Mouse (Mus musculus) midbrain, embryonic 11.5 days (tissue): Measurements from ENCODE around the gene Ppp4r2. TPM values are rescaled to one million over a fixed set of nuclear protein-coding genes. Genes with fewer than 3 reads are reported as not detected.
A peak's percentile ranks its signal among the peaks of the same experiment; 100 is the strongest.

Experiments
- ATAC-seq: fragments of 200-750 bp; cut with Nextera tagmentation; 2 replicates; pipeline ENCODE4 v1.8.0; 2017; ENCODE audit warnings: moderate TSS enrichment, moderate library complexity; ENCODE audit not compliant: low FRiP score
- DNase-seq: peaks from one replicate; pipeline ENCODE4 v3.0.0; 2015; ENCODE audit warnings: low spot score; ENCODE audit errors: missing footprints
- H3K27ac ChIP-seq: fragments of 300-500 bp; sonication (generic); 2 replicates; pipeline ENCODE4 v1.5.1; 2014; ENCODE audit warnings: low read depth, low read length
- H3K27me3 ChIP-seq: fragments of 300-500 bp; sonication (generic); 2 replicates; pipeline ENCODE4 v1.6.1; 2014; ENCODE audit warnings: mild to moderate bottlenecking, low read length, moderate library complexity, mixed read lengths; ENCODE audit not compliant: control insufficient read depth, insufficient read depth
- H3K36me3 ChIP-seq: fragments of 300-500 bp; sonication (generic); 2 replicates; pipeline ENCODE4 v1.6.1; 2014; ENCODE audit warnings: mild to moderate bottlenecking, low read length, moderate library complexity, mixed read lengths; ENCODE audit not compliant: control insufficient read depth, insufficient read depth
- H3K4me1 ChIP-seq: fragments of 300-500 bp; sonication (generic); 2 replicates; pipeline ENCODE4 v1.6.1; 2014; ENCODE audit warnings: low read length; ENCODE audit not compliant: control insufficient read depth, insufficient read depth
- H3K4me2 ChIP-seq: fragments of 300-500 bp; sonication (generic); 2 replicates; pipeline ENCODE4 v1.6.1; 2014; ENCODE audit warnings: mild to moderate bottlenecking, moderate library complexity
- H3K4me3 ChIP-seq: fragments of 300-500 bp; sonication (generic); 2 replicates; pipeline ENCODE4 v1.5.1; 2014; ENCODE audit warnings: low read depth, low read length
- H3K9ac ChIP-seq: fragments of 300-500 bp; sonication (generic); 2 replicates; pipeline ENCODE4 v1.6.1; 2014; ENCODE audit warnings: low read length
- H3K9me3 ChIP-seq: fragments of 300-500 bp; sonication (generic); 2 replicates; pipeline ENCODE4 v1.6.1; 2016; ENCODE audit warnings: low read length; ENCODE audit not compliant: control insufficient read depth
- WGBS: fragments of 180-500 bp; shearing (Covaris S2); extraction: QIAGEN DNeasy Blood & Tissue Kit; methylation state at CpG from one replicate; pipeline ENCODE4 v1.1.7; 2014; 5-methylcytosine and 5-hydroxymethylcytosine counted together
- polyA plus RNA-seq: library from polyadenylated mRNA; unstranded; fragments of >200 nt; fragmentation: Nextera tagmentation; extraction: Ambion mirVana; gene quantifications from 2 replicates; pipeline ENCODE4 v1.2.1, GENCODE M21; 2014

The Ppp4r2 gene
- 40.0 TPM in 2 replicates for polyA plus RNA-seq

GRCm38 (mm10) chr6:100833355-100833754 lies at the start of gene Ppp4r2:
Gene Ppp4r2, plus strand, starts transcription at chr6:100833622.
- H3K27me3 ChIP-seq, result no peaks in the 10 kb centered on the region
- peak within 1 kb of the TSS; percentile 90 for H3K9ac ChIP-seq
- ATAC-seq (peak; percentile 96), DNase-seq (peak; percentile 100)
- peak within 1 kb of the TSS; percentile 73 for H3K27ac ChIP-seq
- under 1% methylated on average over 33 of the region's 50 CpGs for WGBS
- H3K4me3 ChIP-seq, result peak within 1 kb of the TSS; percentile 89
- peaks cover 5% of the 10 kb centered on the region; the same call in 1 of the 2 replicates for H3K4me1 ChIP-seq
- no peaks in the 10 kb centered on the region for H3K9me3 ChIP-seq
- H3K36me3 ChIP-seq, result peaks cover 18% of the 10 kb centered on the region
- peak within 1 kb of the TSS; percentile 47 for H3K4me2 ChIP-seq

- no peak for ATAC-seq
- no peak overlapping the region for H3K27ac ChIP-seq
- H3K4me3 ChIP-seq, result no peak overlapping the region
- H3K4me2 ChIP-seq, result no peak overlapping the region
- WGBS, result 100% methylated on average over 1 of the region's 1 CpGs
- H3K4me1 ChIP-seq, result no peaks in the 10 kb centered on the region
- no peak for DNase-seq
- no peak overlapping the region for H3K9ac ChIP-seq
- no peaks in the 10 kb centered on the region for H3K36me3 ChIP-seq
- no peaks in the 10 kb centered on the region for H3K27me3 ChIP-seq
- H3K9me3 ChIP-seq, result no peaks in the 10 kb centered on the region
These were observed 45.7 kb upstream of the Ppp4r2 start for GRCm38 (mm10) chr6:100787726-100788125.

- DNase-seq (no peak), ATAC-seq (no peak)
- Histone ChIP-seq H3K9me3 (no peaks in the 10 kb centered on the region), H3K27me3 (no peaks in the 10 kb centered on the region), H3K4me3 (no peak overlapping the region), H3K27ac (no peak overlapping the region), H3K9ac (no peak overlapping the region), H3K4me2 (no peak overlapping the region), H3K36me3 (no peaks in the 10 kb centered on the region), H3K4me1 (no peaks in the 10 kb centered on the region)
- WGBS, result 93% methylated on average over 1 of the region's 1 CpGs
These were observed 44.3 kb upstream of the Ppp4r2 start for GRCm38 (mm10) chr6:100789161-100789560.

- H3K27ac ChIP-seq, result no peak overlapping the region
- DNase-seq, result no peak
- WGBS, result 85% methylated on average over 3 of the region's 3 CpGs
- H3K4me3 ChIP-seq, result no peak overlapping the region
- no peak for ATAC-seq
- no peak overlapping the region for H3K4me2 ChIP-seq
- no peaks in the 10 kb centered on the region for H3K27me3 ChIP-seq
- H3K36me3 ChIP-seq, result no peaks in the 10 kb centered on the region
- H3K4me1 ChIP-seq, result no peaks in the 10 kb centered on the region
- H3K9ac ChIP-seq, result no peak overlapping the region
- no peaks in the 10 kb centered on the region for H3K9me3 ChIP-seq
These were observed 41.3 kb upstream of the Ppp4r2 start for GRCm38 (mm10) chr6:100792055-100792659.

GRCm38 (mm10) chr6:100792973-100793769 lies 40.3 kb upstream of the Ppp4r2 start:
- ATAC-seq (no peak), DNase-seq (no peak)
- no peaks in the 10 kb centered on the region for H3K36me3 ChIP-seq
- H3K27ac ChIP-seq, result no peak overlapping the region
- no peaks in the 10 kb centered on the region for H3K9me3 ChIP-seq
- no peak overlapping the region for H3K4me3 ChIP-seq
- WGBS, result 81% methylated on average over 14 of the region's 14 CpGs
- no peaks in the 10 kb centered on the region for H3K4me1 ChIP-seq
- H3K4me2 ChIP-seq, result no peak overlapping the region
- H3K27me3 ChIP-seq, result no peaks in the 10 kb centered on the region
- no peak overlapping the region for H3K9ac ChIP-seq

GRCm38 (mm10) chr6:100795797-100796196 lies 37.6 kb upstream of the Ppp4r2 start:
- H3K36me3 ChIP-seq, result no peaks in the 10 kb centered on the region
- no peak overlapping the region for H3K9ac ChIP-seq
- no peak overlapping the region for H3K4me3 ChIP-seq
- H3K27me3 ChIP-seq, result no peaks in the 10 kb centered on the region
- DNase-seq (no peak), ATAC-seq (no peak)
- no peaks in the 10 kb centered on the region for H3K9me3 ChIP-seq
- H3K27ac ChIP-seq, result no peak overlapping the region
- H3K4me1 ChIP-seq, result no peaks in the 10 kb centered on the region
- 66% methylated on average over 6 of the region's 6 CpGs for WGBS
- no peak overlapping the region for H3K4me2 ChIP-seq

- no peak for ATAC-seq
- Histone ChIP-seq H3K27me3 (no peaks in the 10 kb centered on the region), H3K36me3 (no peaks in the 10 kb centered on the region), H3K4me2 (no peak overlapping the region), H3K9me3 (no peaks in the 10 kb centered on the region), H3K4me1 (no peaks in the 10 kb centered on the region), H3K9ac (no peak overlapping the region), H3K4me3 (no peak overlapping the region), H3K27ac (no peak overlapping the region)
- no peak for DNase-seq
- 94% methylated on average over 6 of the region's 6 CpGs for WGBS
These were observed 34.1 kb upstream of the Ppp4r2 start for GRCm38 (mm10) chr6:100799290-100799689.

GRCm38 (mm10) chr6:100799766-100800165 lies 33.7 kb upstream of the Ppp4r2 start:
- Histone ChIP-seq H3K9ac (no peak overlapping the region), H3K27me3 (no peaks in the 10 kb centered on the region), H3K4me1 (no peaks in the 10 kb centered on the region), H3K9me3 (no peaks in the 10 kb centered on the region), H3K27ac (no peak overlapping the region), H3K4me2 (no peak overlapping the region), H3K36me3 (no peaks in the 10 kb centered on the region), H3K4me3 (no peak overlapping the region)
- DNase-seq, result no peak
- WGBS, result 93% methylated on average over 4 of the region's 4 CpGs
- ATAC-seq, result no peak

GRCm38 (mm10) chr6:100800497-100800955 lies 32.9 kb upstream of the Ppp4r2 start:
- WGBS, result 83% methylated on average over 10 of the region's 10 CpGs
- DNase-seq (no peak), ATAC-seq (no peak)
- Histone ChIP-seq H3K27me3 (no peaks in the 10 kb centered on the region), H3K36me3 (no peaks in the 10 kb centered on the region), H3K4me2 (no peak overlapping the region), H3K9me3 (no peaks in the 10 kb centered on the region), H3K27ac (no peak overlapping the region), H3K4me3 (no peak overlapping the region), H3K4me1 (no peaks in the 10 kb centered on the region), H3K9ac (no peak overlapping the region)
